Mouse (Mus musculus): ENCODE results near the gene Tbc1d14.

The Tbc1d14 gene

DNA sequence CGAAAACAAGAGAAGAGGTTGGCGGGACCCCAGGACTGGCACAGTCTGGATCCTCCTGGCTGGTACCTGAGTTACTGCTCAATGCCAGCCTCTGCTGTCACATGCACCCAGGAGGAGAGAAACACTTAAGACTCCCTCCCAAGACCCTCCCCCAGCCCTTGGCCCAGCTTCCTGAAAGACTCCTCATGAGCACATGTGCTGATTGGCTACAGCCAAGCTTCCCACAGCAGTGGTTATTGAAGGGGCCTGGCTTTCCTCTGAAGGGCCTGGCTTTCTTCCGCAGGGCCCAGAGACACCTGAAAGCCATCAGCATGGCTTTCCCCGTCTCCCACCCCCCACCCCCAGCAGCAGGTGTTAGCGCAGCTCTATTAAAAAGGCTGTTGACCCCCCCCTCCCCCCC lies at the start of gene Tbc1d14:
Gene Tbc1d14, minus strand, starts transcription at position 101 of the 400 bp plus-strand sequence.
- DNase-seq (ENCODE audit: inconsistent ontology term) = no peak

GRCm38 (mm10) chr5:36625612-36626011 lies 32.5 kb upstream of the Tbc1d14 start:
- no peak for DNase-seq (ENCODE audit: inconsistent ontology term)

GRCm38 (mm10) chr5:36623670-36624069 lies 30.6 kb upstream of the Tbc1d14 start:
- DNase-seq (ENCODE audit: inconsistent ontology term) = no peak

GRCm38 (mm10) chr5:36621058-36621449 lies 28.0 kb upstream of the Tbc1d14 start:
- DNase-seq (ENCODE audit: inconsistent ontology term) = no peak

DNA sequence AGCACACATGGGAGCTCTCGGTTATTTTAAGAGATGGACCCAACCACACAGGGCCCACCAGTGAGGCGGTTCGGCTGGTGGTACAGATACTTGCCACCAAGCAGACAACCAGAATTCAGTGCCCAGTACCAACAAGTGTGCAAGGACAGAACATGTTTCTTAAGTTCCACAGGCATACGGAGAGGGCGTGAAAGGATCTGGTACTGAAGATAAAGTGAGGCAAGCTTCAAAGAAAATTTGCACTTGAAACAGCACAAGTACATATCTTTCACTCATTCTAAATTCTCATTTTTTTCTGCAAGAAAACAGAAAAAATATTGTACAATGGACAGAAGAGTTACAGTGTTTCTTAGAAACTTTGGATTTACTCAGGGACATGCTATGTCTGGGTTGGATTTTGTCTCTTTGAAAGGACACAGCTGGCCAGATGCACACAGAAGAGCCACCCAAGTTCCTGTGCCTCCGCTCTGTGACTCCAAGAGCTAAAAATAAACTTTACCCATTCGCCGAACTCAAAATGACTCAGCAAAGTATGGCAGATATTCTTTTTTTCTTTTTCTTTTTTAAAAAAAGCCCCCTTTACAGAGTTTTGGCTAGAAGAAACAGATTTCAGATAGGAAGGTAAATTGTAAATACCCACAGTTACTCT lies 27.5 kb upstream of the Tbc1d14 start:
- peak; percentile 48 for DNase-seq (ENCODE audit: inconsistent ontology term)

DNA sequence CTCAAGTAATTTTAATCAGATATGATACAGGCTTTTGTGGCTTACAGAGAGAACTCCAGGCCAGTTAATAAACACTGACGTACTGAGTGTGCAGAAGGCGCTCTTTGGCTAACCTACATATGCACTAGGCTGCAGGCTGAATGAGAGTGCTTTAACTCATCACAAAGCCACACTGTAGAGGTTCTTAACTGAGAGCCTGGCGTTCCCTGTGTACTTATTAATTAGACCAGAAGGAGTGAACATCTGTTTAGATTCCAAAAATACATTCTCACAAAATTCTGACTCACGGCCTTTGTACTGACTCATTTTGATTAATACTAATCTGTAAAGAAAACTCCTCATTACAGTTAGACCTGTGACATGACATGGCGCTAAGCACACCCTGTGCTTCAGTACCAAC lies 25.8 kb upstream of the Tbc1d14 start:
- DNase-seq (ENCODE audit: inconsistent ontology term) = peak; percentile 68

DNA sequence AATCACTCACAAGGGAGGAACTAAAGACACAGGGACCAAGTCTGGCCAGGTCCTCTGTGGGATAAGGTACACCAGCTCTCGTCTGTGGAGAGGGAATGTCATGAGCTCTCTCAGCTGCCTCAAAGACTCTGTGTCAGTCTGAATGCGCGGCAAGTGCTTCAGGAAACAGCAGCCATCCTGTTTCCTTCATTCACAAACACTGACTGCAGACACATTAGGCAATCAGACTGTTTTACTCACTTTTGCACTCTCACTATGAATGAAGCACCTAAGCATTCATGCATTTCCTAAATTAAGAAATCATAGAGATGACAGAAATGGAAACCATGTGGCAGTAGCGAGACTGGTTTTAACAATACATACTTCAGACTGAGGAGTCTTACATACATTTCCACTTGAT lies 25.3 kb upstream of the Tbc1d14 start:
- no peak for DNase-seq (ENCODE audit: inconsistent ontology term)

DNA sequence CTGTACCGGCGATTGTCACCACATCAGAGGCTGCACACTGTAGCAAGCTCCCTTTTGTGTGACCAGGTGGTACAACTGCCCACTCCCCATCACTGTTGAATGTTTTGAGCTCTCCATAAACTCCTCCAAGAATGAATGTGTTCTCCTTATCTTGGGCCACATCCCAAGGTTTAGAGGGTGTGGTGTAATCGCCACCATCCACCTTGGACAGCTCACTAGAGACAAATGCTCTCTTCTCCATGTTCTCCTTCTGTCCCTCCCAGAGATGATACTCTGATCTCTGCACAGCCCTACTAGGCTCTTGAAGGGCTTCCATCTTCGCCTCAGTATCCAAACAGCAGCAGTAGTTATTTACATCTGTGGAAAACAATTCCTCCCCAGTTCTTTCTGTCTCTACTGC lies 21.0 kb upstream of the Tbc1d14 start:
- no peak for DNase-seq (ENCODE audit: inconsistent ontology term)

DNA sequence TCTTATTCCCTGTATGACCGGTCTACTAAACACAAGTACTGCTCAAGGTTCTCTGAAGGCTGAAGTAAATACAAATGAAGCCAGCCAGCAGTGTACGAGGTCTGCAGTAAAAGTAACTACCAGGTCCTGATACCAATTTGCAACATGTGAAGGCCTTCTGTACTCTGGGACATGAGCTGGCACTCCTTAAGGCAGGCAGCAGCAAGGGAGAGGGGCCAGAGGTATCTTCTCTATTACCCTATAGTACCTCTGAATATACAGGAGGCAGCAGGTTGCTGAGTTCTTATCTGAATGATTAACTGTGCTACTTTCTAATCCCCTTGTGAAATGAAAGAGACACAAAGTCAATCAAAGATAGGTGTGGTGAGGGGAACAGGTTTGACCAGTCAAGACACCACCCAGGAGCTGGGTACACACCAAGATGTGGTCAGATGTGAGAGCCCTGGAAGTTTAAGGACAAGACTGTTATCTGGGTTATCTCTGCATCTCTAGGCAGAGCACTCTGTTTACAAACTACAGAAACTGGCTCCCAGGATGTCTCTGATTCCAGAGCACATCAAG lies 15.9 kb upstream of the Tbc1d14 start:
- no peak for DNase-seq (ENCODE audit: inconsistent ontology term)

DNA sequence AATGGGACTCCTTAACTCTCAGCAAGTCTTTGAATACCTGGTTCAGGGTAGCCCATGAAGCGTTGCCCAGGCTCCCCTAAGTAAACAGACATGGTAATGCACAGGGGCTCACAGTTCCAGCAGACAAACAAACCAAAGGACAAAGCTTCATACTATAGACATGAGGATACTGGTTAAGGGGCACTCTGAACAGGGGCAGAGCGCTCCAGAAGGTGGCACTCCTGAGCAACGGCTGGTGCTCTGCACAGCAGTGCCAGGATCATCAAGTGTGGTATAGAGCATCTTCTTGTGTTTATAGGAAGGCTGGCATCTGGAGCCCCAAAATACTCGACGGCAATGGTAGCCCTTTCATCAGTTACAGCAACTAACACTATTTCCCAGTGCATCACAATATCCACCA lies 10.0 kb upstream of the Tbc1d14 start:
- peak; percentile 9 for DNase-seq (ENCODE audit: inconsistent ontology term)

DNA sequence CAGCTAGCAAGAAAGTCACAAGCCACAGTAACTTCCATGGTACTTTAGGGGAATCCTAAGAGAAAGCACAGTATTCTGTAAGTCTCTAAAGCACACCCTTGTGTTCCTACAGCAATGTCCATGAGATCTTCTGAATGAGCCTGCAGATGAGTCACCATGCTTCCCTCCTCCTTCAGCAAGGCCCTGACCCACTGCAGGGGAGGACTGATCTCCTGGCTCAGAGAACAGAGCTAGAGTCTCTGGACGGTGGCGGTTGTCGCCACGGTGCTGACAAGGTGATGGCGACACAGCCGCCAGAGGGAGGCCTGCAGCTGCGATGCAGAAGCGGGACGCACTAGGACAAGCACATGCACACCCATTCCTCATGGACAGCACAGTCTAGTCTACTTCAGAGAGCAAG lies 9.0 kb upstream of the Tbc1d14 start:
- no peak for DNase-seq (ENCODE audit: inconsistent ontology term)

DNA sequence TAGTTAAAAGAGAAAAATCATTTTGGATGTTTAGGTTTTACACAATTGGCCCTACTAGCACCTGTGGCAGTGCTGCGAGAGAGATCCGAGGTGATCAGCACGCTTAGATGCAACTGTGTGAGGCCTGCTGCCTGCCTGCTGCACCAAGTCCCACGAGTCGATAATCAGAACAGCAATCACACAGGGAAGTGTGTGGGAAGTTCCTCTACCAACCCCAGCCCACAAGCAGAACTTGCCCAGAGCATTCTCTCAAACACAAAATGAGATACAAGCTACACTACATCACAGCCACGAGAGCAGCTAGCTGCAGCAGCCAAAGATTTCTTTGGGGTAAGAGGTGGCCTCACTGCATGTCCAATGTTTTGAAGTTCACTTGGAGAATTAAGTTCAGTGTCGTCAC lies 8.4 kb upstream of the Tbc1d14 start:
- no peak for DNase-seq (ENCODE audit: inconsistent ontology term)

- no peak for DNase-seq (ENCODE audit: inconsistent ontology term)
Observed at GRCm38 (mm10) chr5:36598883-36599282, 5.8 kb upstream of the Tbc1d14 start.

DNA sequence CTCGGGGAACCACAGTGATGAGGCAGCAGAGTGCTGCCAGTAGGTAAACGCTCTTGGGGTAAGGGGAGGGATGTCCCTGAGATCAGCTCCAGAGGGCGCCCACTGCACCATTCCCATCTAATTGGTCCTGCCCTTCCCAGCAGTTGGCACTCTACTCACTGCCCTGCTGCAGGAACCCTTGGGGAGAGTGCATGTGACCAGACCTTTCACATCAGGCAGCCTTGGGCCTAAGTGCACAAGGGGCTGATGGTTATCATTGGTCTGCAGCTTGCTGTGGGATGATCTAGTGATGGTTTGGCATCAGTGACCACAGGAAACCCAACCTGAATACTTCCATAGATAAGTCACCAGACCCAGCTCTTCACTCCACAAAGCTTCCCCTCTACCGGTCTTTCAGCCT lies 4.6 kb upstream of the Tbc1d14 start:
- no peak for DNase-seq (ENCODE audit: inconsistent ontology term)

DNA sequence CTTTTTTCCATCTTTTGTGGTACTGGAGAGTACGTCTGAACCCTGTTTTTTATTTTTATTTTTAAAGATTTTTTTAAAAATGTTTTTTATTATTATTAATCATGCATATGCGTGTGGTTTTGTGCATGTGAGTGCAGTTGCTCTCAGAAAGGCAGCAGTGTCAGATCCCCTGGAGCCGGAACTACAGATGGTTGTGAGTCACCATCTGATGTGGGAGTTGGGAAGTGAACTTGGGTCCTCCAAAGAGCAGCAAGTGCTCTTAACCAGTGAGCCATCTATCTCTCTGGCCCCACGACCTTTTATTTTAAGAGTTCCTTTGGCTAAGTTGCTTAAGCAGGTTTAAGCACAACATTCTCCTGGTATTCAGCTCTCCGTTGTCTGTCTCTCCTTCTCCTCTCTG lies 3.1 kb upstream of the Tbc1d14 start:
- no peak for DNase-seq (ENCODE audit: inconsistent ontology term)

DNA sequence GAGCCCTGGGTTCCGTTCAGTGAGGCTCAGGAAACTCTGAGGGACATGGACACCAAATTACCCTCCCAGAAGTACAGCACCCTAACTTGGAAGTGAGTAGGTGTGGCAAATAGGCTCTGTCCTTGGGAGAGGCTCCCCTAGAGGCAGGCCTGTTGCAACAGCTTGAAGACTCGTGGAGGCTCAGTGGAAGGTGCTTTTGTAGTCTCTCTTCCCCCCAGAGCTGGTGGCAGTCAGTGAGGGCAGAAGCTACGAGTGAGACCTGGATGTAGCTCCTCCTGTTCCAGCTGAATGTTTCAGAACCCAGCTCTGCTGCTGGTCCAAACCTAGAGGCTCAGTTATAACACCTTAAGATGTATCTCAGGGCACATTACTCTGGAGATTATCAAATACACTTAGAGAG lies 2.0 kb upstream of the Tbc1d14 start:
- DNase-seq (ENCODE audit: inconsistent ontology term) = no peak

DNA sequence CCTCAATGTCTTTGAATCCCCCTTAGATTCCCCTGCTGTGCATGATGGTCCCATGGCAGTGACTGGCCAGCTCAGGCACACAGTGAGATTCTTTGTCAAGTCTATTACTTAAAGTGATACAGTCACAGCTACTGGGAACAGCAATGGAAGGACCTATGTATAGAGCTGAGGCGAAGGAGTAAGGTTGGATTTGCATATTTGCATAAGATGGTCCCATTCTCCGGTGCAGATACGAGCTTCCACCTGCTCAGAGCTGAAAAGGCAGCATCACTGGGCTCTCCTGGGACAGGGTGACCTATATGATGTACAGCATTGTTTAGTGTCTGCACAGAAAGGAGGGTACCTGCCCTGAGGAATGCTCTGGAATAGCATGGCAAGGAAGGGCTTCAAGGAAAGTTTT lies 1.3 kb upstream of the Tbc1d14 start:
- DNase-seq (ENCODE audit: inconsistent ontology term) = no peak

GRCm38 (mm10) chr5:36590499-36590920 lies 2.6 kb downstream of the Tbc1d14 start:
- no peak for DNase-seq (ENCODE audit: inconsistent ontology term)

DNA sequence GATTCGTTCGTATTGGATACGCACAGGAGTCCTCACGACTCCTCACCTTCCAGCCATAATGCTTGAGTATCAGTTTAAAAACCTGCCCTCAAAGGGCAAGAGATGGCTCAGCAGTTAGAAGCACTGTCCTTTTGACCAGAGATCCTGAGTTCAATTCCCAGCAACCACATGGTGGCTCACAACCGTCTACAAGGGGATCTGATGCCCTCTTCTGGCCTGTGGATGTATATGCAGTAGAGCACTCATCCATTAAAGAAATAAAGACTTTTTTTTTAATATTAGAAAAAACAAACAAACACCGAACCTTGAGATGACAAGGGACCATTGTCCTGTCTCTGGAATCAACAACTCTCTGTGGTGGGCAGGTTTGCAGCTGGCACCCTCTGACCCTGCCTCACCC lies 8.8 kb downstream of the Tbc1d14 start:
- DNase-seq (ENCODE audit: inconsistent ontology term) = no peak

GRCm38 (mm10) chr5:36581924-36582642 lies 11.0 kb downstream of the Tbc1d14 start:
- peak; percentile 100 for DNase-seq (ENCODE audit: inconsistent ontology term)

DNA sequence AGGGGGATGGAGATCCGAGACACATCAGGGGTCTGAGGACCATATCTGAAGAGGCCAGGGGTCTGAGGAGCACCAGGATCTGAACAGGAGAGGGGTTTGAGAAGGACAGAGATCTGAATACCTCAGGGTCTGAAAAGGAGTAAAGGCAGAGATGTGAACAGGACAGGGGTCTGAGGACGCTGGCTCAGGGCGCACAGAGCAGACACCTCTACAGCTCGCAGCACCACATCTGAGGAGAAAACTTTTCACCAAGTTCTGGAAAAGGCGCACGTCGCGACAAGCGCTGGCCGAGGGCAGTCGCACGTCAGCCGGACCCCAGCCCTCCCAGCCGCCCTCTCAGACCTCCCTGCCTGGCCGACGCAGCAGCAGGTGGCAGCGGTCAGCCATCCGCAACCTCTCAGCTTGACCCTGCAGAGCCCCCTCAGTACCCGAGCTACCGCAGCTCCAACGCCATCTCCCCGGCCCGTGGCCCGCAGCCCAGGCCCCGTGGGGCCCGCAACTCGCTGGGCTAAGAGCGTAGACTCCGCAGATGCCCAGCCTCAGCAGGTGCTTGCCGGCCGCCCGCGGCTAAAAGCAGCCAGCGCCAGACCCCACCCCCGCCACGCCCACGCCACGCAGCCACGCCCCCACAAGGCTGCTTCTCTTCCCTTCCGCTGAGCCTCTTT lies 11.7 kb downstream of the Tbc1d14 start:
- no peak for DNase-seq (ENCODE audit: inconsistent ontology term)

DNA sequence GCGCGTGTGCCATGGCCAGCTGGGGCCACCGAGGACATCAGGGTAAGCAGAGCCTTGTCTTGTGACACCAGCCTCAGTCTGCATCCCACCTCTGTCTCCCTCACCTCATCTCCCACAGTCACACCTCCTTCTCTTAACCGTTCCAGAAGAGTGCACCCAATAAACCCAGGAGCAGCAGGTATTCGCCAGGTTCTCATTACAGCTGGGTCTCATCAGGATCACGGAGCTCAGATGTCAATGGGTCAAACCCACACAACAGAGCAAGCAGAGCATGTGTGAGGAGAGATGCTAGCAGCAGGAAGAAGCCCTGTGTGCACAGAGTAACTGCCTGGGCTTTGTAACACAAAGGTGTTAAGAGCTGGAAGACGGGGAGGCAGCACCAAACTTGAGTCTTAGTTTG lies 13.1 kb downstream of the Tbc1d14 start:
- DNase-seq (ENCODE audit: inconsistent ontology term) = no peak

GRCm38 (mm10) chr5:36578982-36579381 lies 14.1 kb downstream of the Tbc1d14 start:
- DNase-seq (ENCODE audit: inconsistent ontology term) = no peak

Measured in Muller cell, postnatal 12 days (primary cell).